Mouse (Mus musculus): ENCODE data around the gene Arl3. TPM values are rescaled to one million over a fixed set of nuclear protein-coding genes. Genes with fewer than 3 reads are reported as not detected.

Arl3 gene
- polyA plus RNA-seq (2014; fragmentation: Nextera tagmentation; extraction: Ambion mirVana): 130 and 141 TPM in 2 replicates

DNA sequence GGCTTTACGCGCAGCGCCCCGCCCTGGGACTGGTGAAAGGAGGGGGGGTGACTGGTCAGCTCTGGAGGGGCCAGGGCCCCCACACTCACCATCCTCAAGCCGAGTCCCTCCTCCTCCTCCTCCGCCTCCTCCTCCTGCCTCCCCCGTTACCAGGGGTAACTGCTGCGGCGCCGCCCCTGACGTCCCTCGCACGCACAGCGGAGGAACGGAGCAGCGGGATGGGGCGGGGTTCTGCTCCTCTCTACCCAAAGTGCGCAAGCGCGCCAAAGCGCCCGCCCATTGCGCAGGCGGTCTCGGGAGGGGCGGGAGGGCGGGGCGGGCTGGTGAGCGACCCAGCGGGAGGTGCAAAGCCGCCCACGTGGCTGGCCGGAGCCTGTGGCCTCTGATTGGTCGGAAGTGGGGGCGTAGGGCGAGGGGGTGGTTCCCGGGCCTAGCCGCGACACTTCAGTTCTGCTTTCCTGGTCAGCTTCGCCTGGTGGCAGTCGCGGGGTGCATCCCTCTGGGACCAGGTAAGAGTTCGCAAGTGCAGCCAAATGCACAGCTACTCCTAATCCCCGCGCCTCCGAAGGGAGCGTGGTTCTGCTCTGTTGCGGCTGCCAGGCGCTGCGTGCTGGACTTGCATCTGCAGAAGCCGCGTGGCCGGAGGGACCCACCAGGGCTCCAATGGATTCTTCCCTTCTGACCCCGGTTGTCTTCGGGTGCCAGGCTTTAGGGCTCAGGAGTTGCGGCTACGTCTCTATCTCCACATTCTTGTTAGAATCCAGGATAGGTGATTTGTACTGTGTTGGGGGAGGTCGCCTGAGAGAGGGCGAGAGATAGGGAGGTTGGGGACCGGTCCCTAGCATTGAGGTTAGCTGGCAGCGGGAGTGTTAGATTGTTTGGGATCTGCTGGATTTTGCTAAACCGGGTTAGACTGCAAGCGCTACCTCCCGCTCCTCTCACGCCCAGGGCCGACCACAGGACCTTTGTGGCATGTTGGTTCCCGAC is at the start of gene Arl3, which contains the start of gene Sfxn2:
Arl3 (minus strand) TSS at position 248 of the 987 bp plus-strand sequence.
Sfxn2 (plus strand) TSS at position 415 of the 987 bp plus-strand sequence.
- DNase-seq (ENCODE audit: low spot score): peak; percentile 96
- ATAC-seq (ENCODE audit: low FRiP score): peak; percentile 97
- H3K27me3 ChIP-seq (ENCODE audit: control insufficient read depth, insufficient read depth, low read length): no peaks in the 10 kb centered on the region
- H3K9ac ChIP-seq: peak within 1 kb of the TSS; percentile 78
- no peaks in the 10 kb centered on the region for H3K9me3 ChIP-seq (ENCODE audit: control insufficient read depth, low read length)
- H3K4me1 ChIP-seq (replicated peaks; ENCODE audit: control insufficient read depth, insufficient read depth, low read length): peaks cover 18% of the 10 kb centered on the region; the same call in 1 of the 2 replicates
- H3K4me3 ChIP-seq (replicated peaks; ENCODE audit: low read length): peak within 1 kb of the TSS; percentile 74
- peak within 1 kb of the TSS; percentile 82 for H3K27ac ChIP-seq
- H3K4me2 ChIP-seq (replicated peaks): peak within 1 kb of the TSS; percentile 87
- under 1% methylated on average over 66 of the region's 67 CpGs for WGBS
- H3K36me3 ChIP-seq (replicated peaks; ENCODE audit: control insufficient read depth, insufficient read depth): no peaks in the 10 kb centered on the region

DNA sequence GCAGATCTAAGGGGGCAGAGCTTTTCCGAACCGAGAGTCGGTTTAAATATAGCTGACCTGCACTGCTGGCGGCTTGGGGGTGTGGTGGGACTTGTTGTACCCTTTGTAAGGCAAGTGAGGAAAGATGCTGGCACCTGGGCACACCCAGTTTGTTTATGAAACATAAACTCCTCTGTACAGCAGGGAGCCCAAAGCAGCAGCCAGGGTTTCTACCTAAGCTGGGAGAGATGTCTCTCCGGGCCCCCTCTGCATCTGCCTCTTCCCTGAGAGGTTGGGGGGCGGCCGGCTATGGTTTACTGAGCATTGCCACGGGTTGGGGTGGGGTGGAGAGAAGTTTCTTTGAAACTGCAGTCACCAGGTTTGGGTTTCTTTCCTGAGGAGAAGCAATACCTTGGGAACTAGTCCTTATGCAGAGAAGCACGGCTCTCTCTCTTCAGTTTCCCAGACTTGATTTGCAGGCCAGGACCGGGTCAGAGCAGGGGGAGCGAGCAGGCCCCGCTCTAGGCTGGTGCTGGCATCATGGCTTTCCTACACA is 49.7 kb upstream of the Arl3 start:
- no peaks in the 10 kb centered on the region for H3K27me3 ChIP-seq (ENCODE audit: control insufficient read depth, insufficient read depth, low read length)
- ATAC-seq (ENCODE audit: low FRiP score) (no peak), DNase-seq (ENCODE audit: low spot score) (no peak)
- no peak overlapping the region for H3K4me3 ChIP-seq (replicated peaks; ENCODE audit: low read length)
- H3K27ac ChIP-seq: peak overlapping the region; percentile 66
- 0 out of 2 replicates have a peak, but pooled peaks cover 3% of the 10 kb centered on the region for H3K36me3 ChIP-seq (replicated peaks; ENCODE audit: control insufficient read depth, insufficient read depth)
- H3K4me2 ChIP-seq (replicated peaks): peak overlapping the region; percentile 44
- H3K4me1 ChIP-seq (replicated peaks; ENCODE audit: control insufficient read depth, insufficient read depth, low read length): peaks cover 57% of the 10 kb centered on the region
- H3K9me3 ChIP-seq (ENCODE audit: control insufficient read depth, low read length): no peaks in the 10 kb centered on the region
- WGBS: 32% methylated on average over 12 of the region's 12 CpGs
- H3K9ac ChIP-seq: 0 out of 2 replicates have a peak overlapping the region, but pooled peaks have one; percentile 1

DNA sequence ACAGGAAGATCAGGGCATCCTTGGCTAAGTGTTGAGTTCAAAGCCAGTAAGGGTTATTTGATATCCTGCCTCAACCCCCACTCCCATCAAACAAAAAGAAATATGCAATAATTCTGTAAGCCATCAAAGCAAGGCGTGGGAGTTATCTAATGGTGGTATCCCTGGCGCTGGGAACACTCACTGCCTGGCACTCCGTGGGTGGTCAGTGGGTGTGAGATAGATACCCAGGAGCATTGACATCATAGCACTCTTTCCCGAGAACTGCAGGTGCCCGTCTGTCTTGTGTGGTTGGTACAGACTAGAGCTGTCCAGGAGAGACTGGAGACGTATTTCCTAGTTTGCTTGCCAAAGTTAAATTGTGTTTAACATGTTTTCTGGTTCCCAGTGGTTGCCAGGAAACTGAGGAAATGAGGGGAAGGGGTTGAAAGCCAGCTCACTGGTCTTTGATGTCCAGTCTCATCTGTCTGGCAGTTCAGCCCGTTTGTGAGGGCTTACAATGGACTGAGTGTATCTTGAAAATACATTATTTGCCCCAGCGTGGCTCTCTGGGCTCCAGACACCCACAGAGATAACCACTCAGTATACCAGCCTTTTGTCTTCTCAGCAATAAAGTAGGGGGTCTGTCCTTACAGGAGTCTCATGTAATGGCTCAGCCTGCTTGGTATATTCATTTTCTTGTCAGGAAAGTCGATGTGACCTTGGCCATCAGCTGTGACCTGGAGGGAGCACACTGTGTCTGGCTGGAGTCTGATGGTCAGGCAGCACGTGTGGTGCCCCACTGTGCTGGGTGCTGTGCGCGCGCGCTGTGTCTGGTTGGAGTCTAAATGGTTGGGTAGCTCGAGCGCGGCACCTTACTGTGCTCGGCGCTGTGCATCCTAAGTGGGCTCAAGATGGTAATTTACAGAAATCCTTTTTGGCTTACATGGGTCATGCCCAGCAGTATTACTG is 48.5 kb upstream of the Arl3 start:
- Histone ChIP-seq H3K4me3 (replicated peaks; ENCODE audit: low read length) (no peak overlapping the region), H3K4me2 (replicated peaks) (no peak overlapping the region), H3K9ac (no peak overlapping the region), H3K27me3 (ENCODE audit: control insufficient read depth, insufficient read depth, low read length) (no peaks in the 10 kb centered on the region), H3K27ac (peak overlapping the region; percentile 39; the same call in 1 of the 2 replicates), H3K4me1 (replicated peaks; ENCODE audit: control insufficient read depth, insufficient read depth, low read length) (peaks cover 57% of the 10 kb centered on the region), H3K9me3 (ENCODE audit: control insufficient read depth, low read length) (no peaks in the 10 kb centered on the region), H3K36me3 (replicated peaks; ENCODE audit: control insufficient read depth, insufficient read depth) (0 out of 2 replicates have a peak, but pooled peaks cover 3% of the 10 kb centered on the region)
- DNase-seq (ENCODE audit: low spot score) (no peak), ATAC-seq (ENCODE audit: low FRiP score) (no peak)
- 44% methylated on average over 19 of the region's 19 CpGs for WGBS

DNA sequence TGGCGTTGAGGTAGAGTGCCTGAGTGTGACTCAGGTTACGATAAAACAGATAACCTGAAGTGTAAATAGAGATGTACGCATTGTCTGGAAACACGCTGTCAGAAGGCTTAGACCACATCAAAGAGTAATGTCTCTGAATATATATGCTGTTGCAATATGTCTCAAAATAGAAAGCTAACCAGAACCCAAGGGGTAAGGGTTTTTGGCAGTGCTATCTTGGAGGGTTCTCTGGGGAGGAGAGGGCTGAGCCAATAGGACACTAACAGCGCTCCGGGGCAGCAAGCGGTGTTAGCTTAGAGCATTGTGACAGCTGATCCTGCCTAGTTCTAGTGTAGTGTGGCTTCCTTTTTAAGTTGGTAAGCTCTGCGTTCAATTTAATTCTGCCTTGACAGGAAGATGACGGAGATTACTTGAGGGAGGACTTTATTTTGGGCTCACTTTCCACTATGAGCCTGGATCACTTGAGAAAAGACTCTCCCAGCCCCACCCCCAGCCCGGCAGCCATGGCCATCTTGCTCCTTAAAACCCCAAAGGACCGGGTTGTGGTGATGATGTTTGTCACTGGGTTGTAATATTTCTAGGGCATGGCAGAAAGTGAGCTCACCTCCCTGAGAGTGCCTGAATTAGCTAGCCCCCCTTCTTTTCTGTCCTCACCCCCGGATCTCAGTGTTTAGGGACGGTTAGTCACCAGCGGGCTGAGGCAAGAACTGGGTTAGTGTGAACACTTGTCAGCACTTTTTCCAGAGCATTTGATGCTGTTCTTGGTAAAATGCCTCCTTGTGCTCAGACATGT is 47.2 kb upstream of the Arl3 start:
- Histone ChIP-seq H3K9ac (no peak overlapping the region), H3K27me3 (ENCODE audit: control insufficient read depth, insufficient read depth, low read length) (no peaks in the 10 kb centered on the region), H3K9me3 (ENCODE audit: control insufficient read depth, low read length) (no peaks in the 10 kb centered on the region), H3K4me3 (replicated peaks; ENCODE audit: low read length) (no peak overlapping the region), H3K36me3 (replicated peaks; ENCODE audit: control insufficient read depth, insufficient read depth) (0 out of 2 replicates have a peak, but pooled peaks cover 3% of the 10 kb centered on the region), H3K4me1 (replicated peaks; ENCODE audit: control insufficient read depth, insufficient read depth, low read length) (peaks cover 57% of the 10 kb centered on the region), H3K27ac (no peak overlapping the region; the same call in 1 of the 2 replicates), H3K4me2 (replicated peaks) (no peak overlapping the region)
- DNase-seq (ENCODE audit: low spot score): no peak
- WGBS: 77% methylated on average over 14 of the region's 14 CpGs
- ATAC-seq (ENCODE audit: low FRiP score): no peak

DNA sequence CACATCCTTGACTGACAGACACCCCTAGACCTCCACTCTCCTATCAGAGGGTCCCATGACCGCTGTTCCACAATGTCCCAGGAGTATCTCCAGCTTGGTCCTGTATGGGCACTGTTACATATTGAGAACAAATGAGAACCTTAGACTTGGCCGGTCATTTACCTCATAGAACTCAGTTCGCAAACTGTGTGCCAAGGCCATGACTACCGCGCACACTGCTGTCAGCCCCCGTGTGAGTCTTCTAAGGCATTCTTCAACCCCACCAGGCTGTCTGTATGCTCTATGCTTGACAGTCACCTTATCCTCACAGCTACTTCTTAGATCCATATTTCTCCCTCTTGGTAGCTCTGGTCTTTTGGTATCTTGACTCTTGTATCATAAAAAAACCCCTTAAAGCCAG is 46.5 kb upstream of the Arl3 start:
- no peaks in the 10 kb centered on the region for H3K36me3 ChIP-seq (replicated peaks; ENCODE audit: control insufficient read depth, insufficient read depth)
- H3K27ac ChIP-seq: no peak overlapping the region
- 92% methylated on average over 6 of the region's 6 CpGs for WGBS
- no peaks in the 10 kb centered on the region for H3K9me3 ChIP-seq (ENCODE audit: control insufficient read depth, low read length)
- H3K4me2 ChIP-seq (replicated peaks): no peak overlapping the region
- H3K9ac ChIP-seq: no peak overlapping the region
- ATAC-seq (ENCODE audit: low FRiP score) (no peak), DNase-seq (ENCODE audit: low spot score) (no peak)
- H3K27me3 ChIP-seq (ENCODE audit: control insufficient read depth, insufficient read depth, low read length): no peaks in the 10 kb centered on the region
- H3K4me3 ChIP-seq (replicated peaks; ENCODE audit: low read length): no peak overlapping the region
- peaks cover 55% of the 10 kb centered on the region for H3K4me1 ChIP-seq (replicated peaks; ENCODE audit: control insufficient read depth, insufficient read depth, low read length)

DNA sequence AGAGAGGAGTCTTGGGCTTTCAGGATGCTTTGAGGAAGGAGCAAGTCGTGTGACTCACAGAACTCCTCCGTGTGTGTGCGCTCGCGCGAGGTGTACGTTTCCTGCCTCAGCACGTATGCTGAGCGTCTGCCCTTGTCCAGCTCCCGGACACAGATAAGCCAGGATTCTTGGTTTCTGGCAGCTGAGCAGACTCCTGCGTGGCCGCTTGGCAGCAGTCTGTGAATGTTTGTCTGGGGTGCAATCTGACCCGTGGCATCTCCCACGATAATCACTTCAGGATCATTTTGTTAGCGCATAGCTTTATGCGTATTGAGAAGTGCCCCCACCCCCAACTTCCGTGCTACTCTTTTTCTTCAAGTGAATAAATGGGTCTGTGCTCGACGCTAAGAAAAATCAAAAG is 46.0 kb upstream of the Arl3 start:
- DNase-seq (ENCODE audit: low spot score) (no peak), ATAC-seq (ENCODE audit: low FRiP score) (no peak)
- no peak overlapping the region for H3K9ac ChIP-seq
- H3K9me3 ChIP-seq (ENCODE audit: control insufficient read depth, low read length): no peaks in the 10 kb centered on the region
- 0 out of 2 replicates have a peak overlapping the region, but pooled peaks have one; percentile 26 for H3K27ac ChIP-seq
- H3K4me2 ChIP-seq (replicated peaks): no peak overlapping the region
- no peaks in the 10 kb centered on the region for H3K27me3 ChIP-seq (ENCODE audit: control insufficient read depth, insufficient read depth, low read length)
- H3K4me1 ChIP-seq (replicated peaks; ENCODE audit: control insufficient read depth, insufficient read depth, low read length): peaks cover 50% of the 10 kb centered on the region
- WGBS: 76% methylated on average over 19 of the region's 19 CpGs
- no peak overlapping the region for H3K4me3 ChIP-seq (replicated peaks; ENCODE audit: low read length)
- peaks cover 4% of the 10 kb centered on the region; the same call in 1 of the 2 replicates for H3K36me3 ChIP-seq (replicated peaks; ENCODE audit: control insufficient read depth, insufficient read depth)

DNA sequence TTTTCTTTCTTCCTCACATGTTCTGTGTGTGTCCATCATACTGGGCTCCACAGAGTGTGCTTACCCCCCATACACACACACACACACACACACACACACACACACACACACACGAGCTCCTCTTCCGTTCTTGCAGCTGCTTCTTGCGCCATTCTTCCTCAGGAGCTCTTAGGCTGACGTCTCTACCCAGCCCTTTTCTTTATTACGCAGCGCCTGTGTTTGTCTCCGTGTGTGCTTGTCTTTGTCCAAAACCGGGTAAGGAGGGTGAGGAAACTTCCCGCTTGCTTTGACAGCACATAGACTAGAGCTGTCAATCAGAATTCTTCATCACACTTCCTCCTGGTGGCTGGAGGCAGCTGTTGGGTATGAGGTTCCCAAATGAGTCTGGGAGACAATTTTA is 45.3 kb upstream of the Arl3 start:
- DNase-seq (ENCODE audit: low spot score): no peak
- H3K4me1 ChIP-seq (replicated peaks; ENCODE audit: control insufficient read depth, insufficient read depth, low read length): peaks cover 44% of the 10 kb centered on the region

DNA sequence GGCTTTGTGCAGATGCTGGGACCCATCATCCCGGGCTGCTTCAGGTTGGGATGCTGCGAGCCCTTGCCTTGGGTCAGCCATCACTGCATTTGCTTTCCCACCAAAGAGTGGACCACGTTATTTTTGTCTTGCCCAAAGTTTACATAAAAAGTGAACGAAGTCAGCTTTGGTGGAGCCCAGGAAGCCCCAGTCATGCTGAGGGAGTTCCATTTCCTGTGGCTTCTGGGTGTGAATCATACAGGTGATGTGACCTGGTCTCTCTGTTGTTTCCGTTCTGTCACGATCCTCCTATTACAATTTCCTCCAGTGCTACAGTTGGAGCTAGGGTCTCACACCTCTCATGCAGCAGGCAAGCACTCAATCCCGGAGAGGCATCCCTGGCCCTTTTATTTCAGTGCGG is 44.4 kb upstream of the Arl3 start:
- Histone ChIP-seq H3K4me2 (replicated peaks) (no peak overlapping the region), H3K27ac (no peak overlapping the region), H3K36me3 (replicated peaks; ENCODE audit: control insufficient read depth, insufficient read depth) (peaks cover 20% of the 10 kb centered on the region), H3K27me3 (ENCODE audit: control insufficient read depth, insufficient read depth, low read length) (no peaks in the 10 kb centered on the region), H3K9ac (no peak overlapping the region), H3K4me3 (replicated peaks; ENCODE audit: low read length) (no peak overlapping the region), H3K4me1 (replicated peaks; ENCODE audit: control insufficient read depth, insufficient read depth, low read length) (peaks cover 34% of the 10 kb centered on the region), H3K9me3 (ENCODE audit: control insufficient read depth, low read length) (no peaks in the 10 kb centered on the region)
- ATAC-seq (ENCODE audit: low FRiP score) (no peak), DNase-seq (ENCODE audit: low spot score) (no peak)
- 90% methylated on average over 8 of the region's 8 CpGs for WGBS

More for the DNA sequence above, 45.3 kb upstream of the Arl3 start:
- H3K9ac ChIP-seq: no peak overlapping the region
- no peak overlapping the region for H3K4me3 ChIP-seq (replicated peaks; ENCODE audit: low read length)
- peaks cover 11% of the 10 kb centered on the region for H3K36me3 ChIP-seq (replicated peaks; ENCODE audit: control insufficient read depth, insufficient read depth)
- no peak for ATAC-seq (ENCODE audit: low FRiP score)
- H3K9me3 ChIP-seq (ENCODE audit: control insufficient read depth, low read length): no peaks in the 10 kb centered on the region
- WGBS: 39% methylated on average over 9 of the region's 9 CpGs
- no peaks in the 10 kb centered on the region for H3K27me3 ChIP-seq (ENCODE audit: control insufficient read depth, insufficient read depth, low read length)
- H3K27ac ChIP-seq: 0 out of 2 replicates have a peak overlapping the region, but pooled peaks have one; percentile 26
- no peak overlapping the region for H3K4me2 ChIP-seq (replicated peaks)

All from hindbrain, embryonic 14.5 days (tissue).